Mouse (Mus musculus) mammary gland, adult 2 months (tissue): Measurements from ENCODE around the gene Ctse. TPM values are rescaled to one million over a fixed set of nuclear protein-coding genes. Genes with fewer than 3 reads are reported as not detected.

Source experiments
- polyA plus RNA-seq: library from polyadenylated mRNA; depleted of rRNA; stranded (reverse); fragments of >200 nt; gene quantifications from 2 replicates; pipeline ENCODE4 v1.2.3, GENCODE M21; 2012; ENCODE audit warnings: low replicate concordance; rRNA removed

The Ctse gene
- polyA plus RNA-seq: 13.5 and 22.8 TPM in 2 replicates

GRCm38 (mm10) chr1:131637791-131638540 lies at the start of gene Ctse:
Ctse (plus strand) TSS chr1:131638306.

GRCm38 (mm10) chr1:131598905-131599304 lies 39.2 kb upstream of the Ctse start, which contains the start of gene Avpr1b:
Avpr1b (plus strand) TSS chr1:131599239.

GRCm38 (mm10) chr1:131688475-131688874 lies 50.4 kb downstream of the Ctse start, which contains the start of gene Rab7b:
Rab7b (plus strand) TSS chr1:131688695.

Other genes with a start within 250 kb of the Ctse start
- 21.9 and 23.1 TPM in 2 replicates for gene Srgap2, start 111.0 kb upstream of the Ctse start, polyA plus RNA-seq
- 0.12 and 0.29 TPM in 2 replicates for gene Fam72a, start 110.4 kb upstream of the Ctse start, polyA plus RNA-seq
- gene Avpr1b, start 39.1 kb upstream of the Ctse start, polyA plus RNA-seq: not detected in 2 replicates
- 11.5 and 22.1 TPM in 2 replicates for gene Rab7b, start 50.4 kb downstream of the Ctse start, polyA plus RNA-seq
- 0.17 TPM in 1 of 2 replicates, not detected in the other for gene Slc26a9, start 105.7 kb downstream of the Ctse start, polyA plus RNA-seq
- gene Pm20d1, start 159.1 kb downstream of the Ctse start, polyA plus RNA-seq: 2.1 and 5.6 TPM in 2 replicates
- gene Slc41a1, start 189.2 kb downstream of the Ctse start, polyA plus RNA-seq: 56.5 and 58.7 TPM in 2 replicates
- gene Rab29, start 228.9 kb downstream of the Ctse start, polyA plus RNA-seq: 24.1 and 41.9 TPM in 2 replicates